In the genomic region with DNA sequence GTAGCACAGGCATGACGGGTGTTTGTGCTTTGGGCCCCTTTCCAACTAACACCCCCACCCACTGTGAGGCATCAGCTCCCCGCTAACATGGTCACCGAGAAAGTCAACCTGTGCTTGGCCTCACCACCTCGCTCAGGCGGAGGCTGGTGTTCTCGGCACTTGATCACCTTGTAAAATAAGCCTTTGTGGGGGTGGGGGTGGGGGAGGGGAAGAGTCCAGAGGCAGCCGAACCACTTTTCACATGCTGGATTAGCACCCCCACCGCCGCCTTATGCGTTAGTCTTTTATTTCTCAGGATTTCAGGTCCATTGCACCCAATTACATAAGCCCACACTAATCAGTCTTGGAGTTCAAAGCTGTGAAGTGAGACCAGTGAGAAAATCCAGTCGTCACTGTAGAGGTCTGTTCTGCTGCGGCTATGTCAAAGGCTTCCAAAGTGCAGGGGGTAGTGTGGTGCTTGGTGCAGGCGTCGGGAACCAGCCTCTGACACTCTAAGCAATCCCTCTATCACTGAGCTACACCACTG, we compare ENCODE assay signal across 9 mouse cellular contexts. TPM values are rescaled to one million over a fixed set of nuclear protein-coding genes. Genes with fewer than 3 reads are reported as not detected.
DNase-seq lines count a peak whose midpoint lies in the region; ATAC-seq and TF ChIP-seq lines count a peak whose summit lies in the region.
"Had no signal": no experiment of that assay in that cellular context is flagged by ENCODE, and none has a peak within 500 bp of the region (broad histone marks: within the 10 kb centered on the region; RNA-seq: fewer than 3 reads in every experiment).

No protein-coding gene starts in this region.

- WGBS in forebrain, embryonic 10.5 days = 31% methylated on average over 14 of the region's 14 CpGs
- 15% methylated on average over 14 of the region's 14 CpGs for WGBS in kidney, embryonic 14.5 days

- no peak for TF ChIP-seq CTCF in layer of hippocampus, adult 2 months (conservative IDR thresholded peaks at IDR 0.05)

- DNase-seq in kidney, adult 9 months = peak; percentile 61
- no peak for DNase-seq in kidney, adult 18-20 months
- peak; percentile 27 for DNase-seq in forebrain, embryonic 10.5 days (ENCODE audit: extremely low spot score, low spot score)
- DNase-seq in naive thymus-derived CD4-positive, alpha-beta T cell, adult 2 months (ENCODE audit: low read depth) = peak; percentile 47
- no peak for DNase-seq in ovary, postnatal 36 days (ENCODE audit: low spot score)
- no peak for DNase-seq in layer of hippocampus, adult 2 months (ENCODE audit: low spot score in 2 of 2)
- DNase-seq: thymus, postnatal 14 days had no signal

- no peak overlapping the region for H3K4me2 ChIP-seq in kidney, embryonic 14.5 days (replicated peaks; ENCODE audit: low read depth, low read length)
- H3K4me2 ChIP-seq: lung, embryonic 15.5 days had no signal

- peak overlapping the region; percentile 79 for H3K27ac ChIP-seq in forebrain, embryonic 10.5 days
- 0 out of 2 replicates have a peak overlapping the region, but pooled peaks have one; percentile 0 for H3K27ac ChIP-seq in kidney, embryonic 14.5 days (ENCODE audit: low read depth, low read length)
- H3K27ac ChIP-seq in layer of hippocampus, adult 2 months = no peak overlapping the region
- H3K27ac ChIP-seq: lung, embryonic 15.5 days had no signal

- H3K9me3 ChIP-seq in forebrain, embryonic 10.5 days = no peaks in the 10 kb centered on the region
- H3K9me3 ChIP-seq in kidney, embryonic 14.5 days (ENCODE audit: control insufficient read depth, low read length) = no peaks in the 10 kb centered on the region
- H3K9me3 ChIP-seq: lung, embryonic 15.5 days had no signal

- peak; percentile 77 for ATAC-seq in kidney, embryonic 14.5 days (ENCODE audit: low FRiP score, low TSS enrichment)

- H3K9ac ChIP-seq in kidney, embryonic 14.5 days (ENCODE audit: low read depth, low read length) = no peak overlapping the region
- H3K9ac ChIP-seq: lung, embryonic 15.5 days had no signal

- H3K27me3 ChIP-seq in forebrain, embryonic 10.5 days (ENCODE audit: poor library complexity, severe bottlenecking) = no peaks in the 10 kb centered on the region
- no peaks in the 10 kb centered on the region for H3K27me3 ChIP-seq in kidney, embryonic 14.5 days (ENCODE audit: control insufficient read depth, insufficient read depth, low read length)
- H3K27me3 ChIP-seq: lung, embryonic 15.5 days had no signal

- H3K4me1 ChIP-seq in forebrain, embryonic 10.5 days = peaks cover 29% of the 10 kb centered on the region
- H3K4me1 ChIP-seq in kidney, embryonic 14.5 days (ENCODE audit: control insufficient read depth, insufficient read depth, low read length) = peaks cover 18% of the 10 kb centered on the region; the same call in 1 of the 2 replicates

- H3K4me3 ChIP-seq in forebrain, embryonic 10.5 days = peak overlapping the region; percentile 5; the same call in 1 of the 2 replicates
- no peak overlapping the region for H3K4me3 ChIP-seq in kidney, embryonic 14.5 days (ENCODE audit: low read length)
- no peak overlapping the region for H3K4me3 ChIP-seq in layer of hippocampus, adult 2 months
- H3K4me3 ChIP-seq: lung, embryonic 15.5 days had no signal

- peaks cover 46% of the 10 kb centered on the region for H3K36me3 ChIP-seq in forebrain, embryonic 10.5 days (replicated peaks)
- no peaks in the 10 kb centered on the region for H3K36me3 ChIP-seq in kidney, embryonic 14.5 days (ENCODE audit: control insufficient read depth, insufficient read depth, low read length)
- H3K36me3 ChIP-seq: lung, embryonic 15.5 days had no signal

RNA-seq across cellular contexts. Expression of a gene that starts 36.4 kb away (rescaled TPM):
- polyA plus RNA-seq in forebrain, embryonic 10.5 days (2016; fragmentation: Nextera tagmentation; extraction: Ambion mirVana) = 23.5 and 24.8 TPM in 2 replicates
- 5.3 and 9.9 TPM in 2 replicates for polyA plus RNA-seq in kidney, embryonic 14.5 days (2014; fragmentation: Nextera tagmentation; extraction: Ambion mirVana)
- total RNA-seq in layer of hippocampus, adult 2 months (2021) = 10 to 100 TPM; 39.9 to 43.2 TPM

RNA-seq across cellular contexts. Expression of a gene that starts 43.0 kb away (rescaled TPM):
- polyA plus RNA-seq in forebrain, embryonic 10.5 days (2016; fragmentation: Nextera tagmentation; extraction: Ambion mirVana) = 3.9 and 4.2 TPM in 2 replicates
- 17.6 and 17.9 TPM in 2 replicates for polyA plus RNA-seq in kidney, embryonic 14.5 days (2014; fragmentation: Nextera tagmentation; extraction: Ambion mirVana)
- not detected for total RNA-seq in layer of hippocampus, adult 2 months (2021)

Comparison
In these comparisons a context has a peak if more than half of its experiments do, and no peak if none do; other contexts are left out.
1. DNase-seq: peak in kidney, adult 9 months (single experiment), forebrain, embryonic 10.5 days (single experiment) and naive thymus-derived CD4-positive, alpha-beta T cell, adult 2 months (single experiment); none in kidney, adult 18-20 months (single experiment), ovary, postnatal 36 days (single experiment) and layer of hippocampus, adult 2 months (0 of 2).